Mouse (Mus musculus): ENCODE data around the gene Etnk2. TPM values are rescaled to one million over a fixed set of nuclear protein-coding genes. Genes with fewer than 3 reads are reported as not detected.

Gene Etnk2
- polyA plus RNA-seq, 1 experiment from 2014 or later = 4.7 TPM

- no peak for ATAC-seq (ENCODE audit: insufficient read depth, low FRiP score)
- no peaks in the 10 kb centered on the region for H3K27me3 ChIP-seq (ENCODE audit: control insufficient read depth, insufficient read depth, low read length)
- WGBS = 36% methylated on average over 8 of the region's 8 CpGs
- H3K4me3 ChIP-seq (replicated peaks; ENCODE audit: low read length) = no peak overlapping the region
- no peak overlapping the region for H3K27ac ChIP-seq (ENCODE audit: low read length)
- no peak overlapping the region for H3K9ac ChIP-seq (ENCODE audit: low read length)
- H3K4me2 ChIP-seq (ENCODE audit: low read depth, low read length) = no peak overlapping the region
- H3K4me1 ChIP-seq (ENCODE audit: control insufficient read depth, insufficient read depth, low read length) = peaks cover 12% of the 10 kb centered on the region
- no peaks in the 10 kb centered on the region for H3K36me3 ChIP-seq (ENCODE audit: control insufficient read depth, insufficient read depth, low read length)
- no peaks in the 10 kb centered on the region for H3K9me3 ChIP-seq (replicated peaks; ENCODE audit: control insufficient read depth, low read length)
Measured at GRCm38 (mm10) chr1:133372113-133372512, 8.7 kb downstream of the Etnk2 start.

GRCm38 (mm10) chr1:133375696-133376346 lies 12.4 kb downstream of the Etnk2 start:
- H3K9ac ChIP-seq (ENCODE audit: low read length) = no peak overlapping the region
- H3K27me3 ChIP-seq (ENCODE audit: control insufficient read depth, insufficient read depth, low read length) = no peaks in the 10 kb centered on the region
- WGBS = 56% methylated on average over 10 of the region's 10 CpGs
- no peaks in the 10 kb centered on the region for H3K36me3 ChIP-seq (ENCODE audit: control insufficient read depth, insufficient read depth, low read length)
- no peak overlapping the region for H3K4me3 ChIP-seq (replicated peaks; ENCODE audit: low read length)
- no peak overlapping the region for H3K27ac ChIP-seq (ENCODE audit: low read length)
- H3K4me2 ChIP-seq (ENCODE audit: low read depth, low read length) = no peak overlapping the region
- ATAC-seq (ENCODE audit: insufficient read depth, low FRiP score) = peak; percentile 27; the same call in 1 of the 2 replicates
- peaks cover 11% of the 10 kb centered on the region for H3K4me1 ChIP-seq (ENCODE audit: control insufficient read depth, insufficient read depth, low read length)
- no peaks in the 10 kb centered on the region for H3K9me3 ChIP-seq (replicated peaks; ENCODE audit: control insufficient read depth, low read length)

GRCm38 (mm10) chr1:133377547-133377946 lies 14.2 kb downstream of the Etnk2 start:
- H3K36me3 ChIP-seq (ENCODE audit: control insufficient read depth, insufficient read depth, low read length) = no peaks in the 10 kb centered on the region
- 86% methylated on average over 5 of the region's 5 CpGs for WGBS
- no peak overlapping the region for H3K4me3 ChIP-seq (replicated peaks; ENCODE audit: low read length)
- no peak overlapping the region for H3K27ac ChIP-seq (ENCODE audit: low read length)
- no peak overlapping the region for H3K9ac ChIP-seq (ENCODE audit: low read length)
- no peak for ATAC-seq (ENCODE audit: insufficient read depth, low FRiP score)
- H3K27me3 ChIP-seq (ENCODE audit: control insufficient read depth, insufficient read depth, low read length) = no peaks in the 10 kb centered on the region
- H3K4me1 ChIP-seq (ENCODE audit: control insufficient read depth, insufficient read depth, low read length) = peaks cover 11% of the 10 kb centered on the region
- H3K9me3 ChIP-seq (replicated peaks; ENCODE audit: control insufficient read depth, low read length) = no peaks in the 10 kb centered on the region
- H3K4me2 ChIP-seq (ENCODE audit: low read depth, low read length) = no peak overlapping the region

- Histone ChIP-seq H3K4me1 (ENCODE audit: control insufficient read depth, insufficient read depth, low read length) (peaks cover 11% of the 10 kb centered on the region), H3K27me3 (ENCODE audit: control insufficient read depth, insufficient read depth, low read length) (no peaks in the 10 kb centered on the region), H3K4me3 (replicated peaks; ENCODE audit: low read length) (no peak overlapping the region), H3K4me2 (ENCODE audit: low read depth, low read length) (no peak overlapping the region), H3K9ac (ENCODE audit: low read length) (0 out of 2 replicates have a peak overlapping the region, but pooled peaks have one; percentile 29), H3K9me3 (replicated peaks; ENCODE audit: control insufficient read depth, low read length) (no peaks in the 10 kb centered on the region), H3K36me3 (ENCODE audit: control insufficient read depth, insufficient read depth, low read length) (no peaks in the 10 kb centered on the region), H3K27ac (ENCODE audit: low read length) (no peak overlapping the region; the same call in 1 of the 2 replicates)
- 58% methylated on average over 10 of the region's 10 CpGs for WGBS
- ATAC-seq (ENCODE audit: insufficient read depth, low FRiP score) = no peak
Measured at GRCm38 (mm10) chr1:133379254-133379985, 16.0 kb downstream of the Etnk2 start.

- no peak overlapping the region for H3K4me2 ChIP-seq (ENCODE audit: low read depth, low read length)
- WGBS = 69% methylated on average over 3 of the region's 3 CpGs
- peaks cover 11% of the 10 kb centered on the region for H3K4me1 ChIP-seq (ENCODE audit: control insufficient read depth, insufficient read depth, low read length)
- no peaks in the 10 kb centered on the region for H3K9me3 ChIP-seq (replicated peaks; ENCODE audit: control insufficient read depth, low read length)
- H3K4me3 ChIP-seq (replicated peaks; ENCODE audit: low read length) = no peak overlapping the region
- H3K27ac ChIP-seq (ENCODE audit: low read length) = no peak overlapping the region
- no peaks in the 10 kb centered on the region for H3K27me3 ChIP-seq (ENCODE audit: control insufficient read depth, insufficient read depth, low read length)
- H3K9ac ChIP-seq (ENCODE audit: low read length) = no peak overlapping the region
- H3K36me3 ChIP-seq (ENCODE audit: control insufficient read depth, insufficient read depth, low read length) = no peaks in the 10 kb centered on the region
- ATAC-seq (ENCODE audit: insufficient read depth, low FRiP score) = no peak
Measured at GRCm38 (mm10) chr1:133379986-133380320, 16.6 kb downstream of the Etnk2 start.

GRCm38 (mm10) chr1:133380347-133381065 lies 17.1 kb downstream of the Etnk2 start:
- Histone ChIP-seq H3K27me3 (ENCODE audit: control insufficient read depth, insufficient read depth, low read length) (no peaks in the 10 kb centered on the region), H3K9ac (ENCODE audit: low read length) (no peak overlapping the region), H3K36me3 (ENCODE audit: control insufficient read depth, insufficient read depth, low read length) (no peaks in the 10 kb centered on the region), H3K27ac (ENCODE audit: low read length) (no peak overlapping the region), H3K4me2 (ENCODE audit: low read depth, low read length) (no peak overlapping the region), H3K9me3 (replicated peaks; ENCODE audit: control insufficient read depth, low read length) (no peaks in the 10 kb centered on the region), H3K4me1 (ENCODE audit: control insufficient read depth, insufficient read depth, low read length) (peaks cover 11% of the 10 kb centered on the region), H3K4me3 (replicated peaks; ENCODE audit: low read length) (no peak overlapping the region)
- 65% methylated on average over 14 of the region's 14 CpGs for WGBS
- no peak for ATAC-seq (ENCODE audit: insufficient read depth, low FRiP score)

GRCm38 (mm10) chr1:133382008-133382407 lies 18.6 kb downstream of the Etnk2 start:
- Histone ChIP-seq H3K9ac (ENCODE audit: low read length) (no peak overlapping the region), H3K4me2 (ENCODE audit: low read depth, low read length) (no peak overlapping the region), H3K4me1 (ENCODE audit: control insufficient read depth, insufficient read depth, low read length) (peaks cover 11% of the 10 kb centered on the region), H3K36me3 (ENCODE audit: control insufficient read depth, insufficient read depth, low read length) (no peaks in the 10 kb centered on the region), H3K9me3 (replicated peaks; ENCODE audit: control insufficient read depth, low read length) (no peaks in the 10 kb centered on the region), H3K27ac (ENCODE audit: low read length) (no peak overlapping the region), H3K4me3 (replicated peaks; ENCODE audit: low read length) (no peak overlapping the region), H3K27me3 (ENCODE audit: control insufficient read depth, insufficient read depth, low read length) (no peaks in the 10 kb centered on the region)
- 4% methylated on average over 9 of the region's 9 CpGs for WGBS
- no peak for ATAC-seq (ENCODE audit: insufficient read depth, low FRiP score)

- H3K27me3 ChIP-seq (ENCODE audit: control insufficient read depth, insufficient read depth, low read length) = no peaks in the 10 kb centered on the region
- no peaks in the 10 kb centered on the region for H3K9me3 ChIP-seq (replicated peaks; ENCODE audit: control insufficient read depth, low read length)
- H3K9ac ChIP-seq (ENCODE audit: low read length) = no peak overlapping the region
- H3K27ac ChIP-seq (ENCODE audit: low read length) = no peak overlapping the region
- no peak for ATAC-seq (ENCODE audit: insufficient read depth, low FRiP score)
- H3K4me2 ChIP-seq (ENCODE audit: low read depth, low read length) = no peak overlapping the region
- no peak overlapping the region for H3K4me3 ChIP-seq (replicated peaks; ENCODE audit: low read length)
- H3K4me1 ChIP-seq (ENCODE audit: control insufficient read depth, insufficient read depth, low read length) = peaks cover 11% of the 10 kb centered on the region
- 61% methylated on average over 12 of the region's 12 CpGs for WGBS
- H3K36me3 ChIP-seq (ENCODE audit: control insufficient read depth, insufficient read depth, low read length) = no peaks in the 10 kb centered on the region
Measured at GRCm38 (mm10) chr1:133382552-133383155, 19.3 kb downstream of the Etnk2 start.
